Mouse (Mus musculus): ENCODE measurements at regions not wholly inside any gene's neighbourhood (a gene's known extent, or its start where the extent isn't known, plus 50 kb on each side); places are given as distances from the start of the nearest gene placed in this dataset.

GRCm38 (mm10) chr14:46704316-46704751 is 56.0 kb upstream of the Cdkn3 start:
- TF ChIP-seq EP300 (IDR thresholded peaks at IDR 0.05; ENCODE audit: low read depth) (no peak), CTCF (IDR thresholded peaks at IDR 0.05; ENCODE audit: low read depth) (no peak)

All from liver, embryonic 14.5 days (tissue).